Mouse (Mus musculus) heart, adult 9 months (tissue): ENCODE results near the gene Slc29a4.

Experiments used
- DNase-seq, 2 experiments: peaks; one replicate each; pipeline ENCODE4 v3.0.0; 2022; ENCODE audit warnings: low spot score in 2 of 2

The Slc29a4 gene

GRCm38 (mm10) chr5:142692248-142692647 is at the start of gene Slc29a4:
Slc29a4 (plus strand) TSS chr5:142692512.
- no peak for DNase-seq

- no peak for DNase-seq
Measured at GRCm38 (mm10) chr5:142648162-142648561, 44.1 kb upstream of the Slc29a4 start.

- no peak for DNase-seq
Measured at GRCm38 (mm10) chr5:142649460-142650050, 42.8 kb upstream of the Slc29a4 start.

GRCm38 (mm10) chr5:142650390-142650789 is 41.9 kb upstream of the Slc29a4 start:
- DNase-seq, result no peak

DNA sequence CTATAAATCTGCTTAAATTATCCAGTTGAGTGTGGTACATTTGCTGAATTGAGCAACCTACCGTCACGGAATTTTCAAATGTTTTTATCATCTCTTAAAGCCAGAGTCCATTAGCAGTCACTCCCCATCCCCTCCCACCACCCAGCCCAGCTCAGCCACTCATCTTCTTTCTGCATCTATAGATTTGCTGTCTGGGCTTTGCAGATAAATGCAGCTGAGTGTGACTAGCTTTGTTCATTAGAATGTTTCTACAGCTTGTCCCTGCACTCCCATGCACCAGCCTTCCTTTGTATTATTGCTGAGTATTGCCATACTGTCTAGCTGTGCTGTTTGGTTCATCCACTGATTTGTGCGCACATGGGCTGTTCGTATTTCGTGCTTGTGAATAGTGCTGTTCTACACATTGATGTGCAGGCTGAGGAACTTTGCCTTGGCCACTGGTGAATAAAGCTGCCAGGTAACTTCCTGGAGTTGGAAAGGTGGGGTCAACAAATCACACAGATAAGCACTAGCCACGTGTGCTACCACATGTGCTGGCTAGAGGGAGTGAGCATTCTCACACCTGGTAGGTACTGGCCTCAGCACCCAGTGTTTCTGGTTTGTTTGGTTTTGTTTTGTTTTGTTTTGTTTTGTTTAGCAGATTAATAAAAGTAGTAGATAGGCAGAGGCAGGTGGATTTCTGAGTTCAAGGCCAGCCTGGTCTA is 41.4 kb upstream of the Slc29a4 start:
- no peak for DNase-seq

DNA sequence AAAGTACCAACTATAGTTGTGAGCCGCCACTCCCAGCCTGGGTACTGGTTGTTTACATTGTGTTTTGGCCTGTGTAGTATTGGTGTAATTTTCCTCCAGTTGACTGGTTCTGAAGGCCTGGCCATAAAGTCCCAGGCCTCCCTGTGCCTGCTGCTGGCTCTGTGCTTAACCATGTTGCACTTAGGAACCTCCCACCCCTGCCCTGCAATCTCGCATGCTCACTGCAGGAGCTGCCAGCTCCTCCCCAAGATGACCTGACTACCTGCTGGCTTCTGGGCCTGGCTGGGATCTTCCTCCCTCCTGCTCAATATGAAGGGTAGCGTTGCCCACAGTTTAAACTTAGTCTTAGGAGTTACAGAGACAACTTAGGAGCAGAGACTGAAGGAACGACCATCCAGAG is 40.0 kb upstream of the Slc29a4 start:
- no peak for DNase-seq

- DNase-seq, result no peak
Measured at GRCm38 (mm10) chr5:142660656-142661434, 31.5 kb upstream of the Slc29a4 start.

- no peak for DNase-seq
Measured at GRCm38 (mm10) chr5:142667921-142668320, 24.4 kb upstream of the Slc29a4 start.

DNA sequence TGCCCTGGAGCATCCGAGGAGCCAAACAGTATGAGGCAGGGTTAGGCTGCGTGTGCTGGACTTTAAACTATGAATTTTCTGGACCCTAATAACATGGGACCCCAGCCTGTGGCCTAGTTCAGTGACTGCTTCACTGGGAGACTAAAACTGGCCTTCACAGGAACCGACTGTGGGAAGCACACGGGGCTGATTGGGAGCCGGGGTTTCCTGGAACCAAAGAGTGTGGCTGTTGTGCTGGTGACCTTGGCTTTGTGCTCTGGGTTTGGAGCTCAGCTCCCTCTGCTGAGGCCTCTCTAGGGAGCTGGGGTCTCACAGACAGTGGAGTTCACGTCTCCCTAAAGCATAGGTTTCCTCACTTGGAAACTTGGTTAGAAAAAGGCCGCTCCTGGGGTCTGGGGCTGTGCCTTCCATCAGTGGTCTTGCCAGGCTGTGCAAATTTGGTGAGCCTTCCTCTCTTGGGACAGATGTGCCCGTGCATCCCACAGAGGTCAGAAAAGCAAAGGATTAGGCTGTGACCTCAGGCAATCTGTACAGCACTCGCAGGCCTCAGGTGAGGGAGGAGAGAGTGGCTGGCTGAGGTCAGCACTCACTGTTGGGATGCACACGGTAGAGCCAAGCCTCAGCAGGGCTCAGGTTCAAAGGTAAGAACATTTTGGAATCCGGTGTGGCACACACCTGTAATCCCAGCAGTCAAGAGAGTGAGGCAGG is 23.6 kb upstream of the Slc29a4 start:
- no peak for DNase-seq

DNA sequence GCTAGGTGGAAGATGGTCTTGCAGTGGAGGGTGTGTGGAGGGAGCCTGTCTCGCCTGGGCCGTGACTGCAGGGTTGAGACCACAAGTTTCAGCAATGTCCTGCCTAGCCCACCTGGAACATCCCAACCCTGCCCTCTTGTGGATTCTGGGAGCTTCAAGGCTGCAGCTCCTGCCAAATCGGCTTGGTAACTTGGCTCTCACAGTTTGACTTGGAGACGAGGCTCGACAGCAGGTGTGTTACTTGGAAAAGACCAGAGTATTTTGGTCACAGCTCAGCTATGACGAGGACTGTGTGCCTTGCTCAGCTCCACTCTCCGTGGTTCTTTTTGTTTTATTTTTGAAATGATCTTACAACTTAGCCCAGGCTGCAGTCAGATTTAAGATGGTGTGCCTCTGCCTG is 22.6 kb upstream of the Slc29a4 start:
- DNase-seq, result no peak

GRCm38 (mm10) chr5:142673082-142673481 is 19.2 kb upstream of the Slc29a4 start:
- DNase-seq, result no peak

DNA sequence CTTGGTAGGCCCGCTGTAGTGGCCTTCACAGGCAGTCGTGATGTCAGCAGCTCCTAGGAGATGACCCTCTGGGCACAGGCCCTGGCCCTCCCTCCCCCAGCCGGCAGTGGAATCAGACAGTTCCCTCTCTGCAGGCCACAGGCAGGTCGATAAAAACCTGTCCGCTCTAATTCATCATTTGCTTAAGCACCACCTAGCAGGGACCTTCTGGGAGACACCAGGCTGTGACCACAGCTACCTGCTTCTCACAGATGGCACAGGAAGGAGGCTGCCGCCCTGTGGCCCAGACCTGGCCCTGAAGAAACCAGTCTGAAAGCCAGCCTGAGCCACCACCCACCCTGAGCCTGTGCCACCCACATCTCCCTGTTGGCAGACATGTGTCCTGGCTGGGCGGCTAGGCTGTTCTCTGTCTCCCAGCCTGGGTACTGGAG is 14.2 kb upstream of the Slc29a4 start:
- DNase-seq, result no peak

GRCm38 (mm10) chr5:142679065-142679464 is 13.2 kb upstream of the Slc29a4 start:
- no peak for DNase-seq

DNA sequence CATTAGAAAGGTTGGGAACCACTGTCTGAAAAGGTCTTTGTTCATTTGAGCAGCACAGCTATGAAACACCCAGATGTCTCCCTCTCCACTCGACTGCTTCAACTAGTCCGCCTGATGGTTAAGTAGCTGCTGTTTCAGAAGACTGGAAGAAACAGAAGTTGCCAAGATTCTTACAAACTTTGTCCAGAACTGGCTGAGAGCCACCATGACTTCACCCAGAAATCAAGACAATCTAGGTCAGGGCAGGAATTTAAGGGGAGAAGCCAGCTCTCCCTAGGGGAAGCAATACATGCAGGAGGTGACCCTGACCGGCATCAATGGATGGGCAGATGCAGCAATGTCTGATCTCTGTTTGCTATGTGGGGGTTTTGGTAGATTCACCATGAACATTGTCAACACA is 10.4 kb upstream of the Slc29a4 start:
- DNase-seq, result no peak

DNA sequence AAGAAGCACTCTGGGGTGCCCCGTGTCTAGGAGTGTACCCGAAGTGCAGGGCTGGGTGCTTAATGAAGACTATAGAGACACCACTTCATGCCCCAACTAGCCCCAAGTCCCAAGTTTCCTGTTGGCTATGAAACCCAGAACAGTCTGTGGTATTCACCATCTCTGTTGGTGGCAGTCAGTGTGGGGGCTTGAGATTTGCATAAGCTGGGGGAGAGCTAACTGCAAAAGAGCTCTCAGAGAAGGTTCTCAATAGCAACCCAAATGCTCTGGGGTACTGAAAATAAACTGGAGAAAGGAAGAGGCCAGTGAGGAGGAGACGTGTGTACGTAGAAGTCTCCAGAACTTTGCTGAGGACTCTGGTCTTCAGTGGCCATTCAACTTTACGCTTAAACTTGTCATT is 9.8 kb upstream of the Slc29a4 start:
- no peak for DNase-seq

DNA sequence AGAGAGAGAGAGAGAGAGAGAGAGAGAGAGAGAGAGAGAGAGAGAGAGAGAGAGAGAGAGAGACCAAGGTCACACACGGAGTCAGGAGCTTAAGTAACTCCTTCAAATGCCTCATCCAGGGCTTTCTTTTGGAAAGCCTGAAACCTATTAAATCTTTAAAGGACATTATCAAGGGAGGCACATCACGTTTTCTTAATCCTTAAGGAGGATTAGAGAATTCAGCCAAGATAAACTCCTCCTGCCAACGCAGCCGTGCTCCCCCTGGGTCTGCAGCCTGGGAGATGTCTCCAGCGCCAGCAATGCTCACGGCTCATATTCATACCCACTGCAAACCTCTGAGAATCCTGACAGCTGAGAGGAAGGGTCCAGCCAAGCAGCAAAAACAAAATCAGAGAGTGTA is 3.4 kb upstream of the Slc29a4 start:
- no peak for DNase-seq

DNA sequence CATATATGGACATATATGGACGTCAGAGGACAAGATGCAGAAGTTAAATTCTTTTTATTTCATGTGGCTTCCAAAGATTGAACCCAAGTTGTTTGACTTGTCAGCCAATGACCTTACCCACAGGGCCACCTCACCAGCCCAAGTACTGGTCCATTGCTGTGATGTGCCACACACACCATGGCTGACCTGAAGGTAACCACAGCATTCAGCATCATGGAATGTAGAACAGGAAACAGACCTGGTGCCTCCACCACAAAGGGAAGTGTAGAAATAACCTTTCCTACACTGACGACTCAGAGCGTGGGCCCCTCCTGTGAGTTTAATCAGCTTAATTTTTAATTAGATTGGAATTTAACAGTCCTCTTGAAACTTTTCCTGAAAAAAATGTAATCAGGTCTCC is 2.0 kb upstream of the Slc29a4 start:
- no peak for DNase-seq

DNA sequence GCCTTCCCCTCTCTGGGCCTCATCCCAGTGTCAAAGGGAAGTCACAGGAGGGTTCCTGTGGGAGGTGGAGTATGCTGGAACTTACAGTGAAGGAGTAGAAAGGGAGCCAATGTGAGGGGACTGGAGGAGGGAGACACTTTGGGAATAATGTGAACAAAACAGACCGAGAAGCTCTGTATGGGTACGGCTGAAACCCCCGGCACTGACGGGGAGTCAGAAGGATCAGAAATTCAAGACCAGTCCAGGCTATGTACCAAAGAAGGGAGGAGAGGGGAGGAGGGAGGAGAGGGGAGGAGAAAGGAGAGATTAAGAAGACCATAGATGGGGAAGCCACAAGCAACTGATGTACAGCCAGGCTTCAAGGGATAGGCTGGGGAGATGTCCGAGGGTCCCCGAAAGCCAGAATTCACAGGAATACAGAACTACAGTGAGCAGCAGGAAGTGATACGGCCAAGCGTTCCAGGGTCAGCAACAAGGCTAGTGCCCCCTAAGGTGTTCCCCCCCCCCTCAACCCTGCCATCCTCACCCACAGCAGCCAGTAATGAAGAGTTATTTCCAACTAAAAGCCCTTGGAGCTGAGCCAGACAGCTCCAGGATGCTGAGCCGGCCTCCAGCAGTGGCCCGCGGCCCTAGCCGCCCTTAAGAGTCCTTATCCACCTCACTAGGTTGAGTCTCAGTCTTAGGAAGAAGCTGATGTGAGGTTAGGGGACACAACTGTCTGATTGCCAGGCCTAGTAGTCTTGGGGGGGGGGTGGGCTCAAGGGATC is 842 bp downstream of the Slc29a4 start:
- DNase-seq, result no peak

- no peak for DNase-seq
Measured at GRCm38 (mm10) chr5:142693738-142694430, 1.6 kb downstream of the Slc29a4 start.

DNA sequence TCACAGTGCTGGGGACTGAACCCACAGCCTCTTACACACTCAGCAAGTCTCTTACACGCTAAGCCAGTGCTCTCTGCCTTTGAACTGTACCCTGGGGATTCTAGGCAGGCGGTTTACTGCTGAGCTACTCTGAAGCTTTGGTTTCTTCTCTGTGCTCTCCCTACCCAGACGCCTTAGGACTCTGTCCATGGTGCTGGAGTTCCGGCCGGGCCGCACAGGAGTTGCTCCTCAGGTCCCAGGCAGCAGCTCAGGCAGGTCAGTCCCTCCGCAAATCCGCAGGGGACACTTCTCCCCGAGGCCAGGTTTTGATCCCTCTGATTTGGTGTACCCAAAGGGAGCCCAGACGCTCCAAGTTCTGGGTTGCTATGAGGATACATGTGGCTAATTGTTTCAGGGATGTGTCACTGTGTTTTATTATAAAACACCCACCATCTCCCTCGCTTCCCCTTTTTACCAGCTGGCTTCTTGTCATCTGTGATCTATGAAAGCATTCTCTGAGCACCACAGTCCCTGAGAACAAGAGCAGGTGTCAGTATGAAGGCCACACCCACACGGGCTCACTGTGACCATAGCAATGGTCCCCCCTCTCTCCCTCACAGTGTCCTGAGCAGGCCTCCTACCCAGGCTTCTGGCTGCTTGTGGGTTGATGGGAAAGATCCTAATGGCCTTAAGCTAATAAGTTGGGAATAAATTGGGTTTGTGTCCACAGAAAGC is 2.5 kb downstream of the Slc29a4 start:
- DNase-seq, result no peak
